Mouse (Mus musculus): ENCODE measurements at regions not wholly inside any gene's neighbourhood (a gene's known extent, or its start where the extent isn't known, plus 50 kb on each side); places are given as distances from the start of the nearest gene placed in this dataset.
A peak's percentile ranks its signal among the peaks of the same experiment; 100 is the strongest.

GRCm38 (mm10) chr4:26016071-26016470, 216.0 kb upstream of the Fut9 start:
- Histone ChIP-seq H3K27me3 (ENCODE audit: insufficient read depth, low read length) (no peaks in the 10 kb centered on the region), H3K4me2 (replicated peaks; ENCODE audit: low read depth, low read length) (no peak overlapping the region), H3K4me3 (ENCODE audit: low read length) (no peak overlapping the region), H3K36me3 (ENCODE audit: insufficient read depth, low read length) (no peaks in the 10 kb centered on the region), H3K9ac (replicated peaks; ENCODE audit: low read length) (no peak overlapping the region), H3K9me3 (ENCODE audit: low read length) (no peaks in the 10 kb centered on the region), H3K27ac (ENCODE audit: low read length) (no peak overlapping the region), H3K4me1 (ENCODE audit: insufficient read depth, low read length) (no peaks in the 10 kb centered on the region)
- ATAC-seq (ENCODE audit: low FRiP score, low TSS enrichment), result no peak
- WGBS, result 52% methylated on average over 5 of the region's 5 CpGs

GRCm38 (mm10) chr4:26000364-26000763, 200.3 kb upstream of the Fut9 start:
- ATAC-seq (ENCODE audit: low FRiP score, low TSS enrichment), result no peak
- H3K9ac ChIP-seq (replicated peaks; ENCODE audit: low read length), result no peak overlapping the region
- 69% methylated on average over 3 of the region's 3 CpGs for WGBS

GRCm38 (mm10) chr4:25998561-25998960, 198.5 kb upstream of the Fut9 start:
- no peaks in the 10 kb centered on the region for H3K9me3 ChIP-seq (ENCODE audit: low read length)
- no peaks in the 10 kb centered on the region for H3K4me1 ChIP-seq (ENCODE audit: insufficient read depth, low read length)
- H3K27me3 ChIP-seq (ENCODE audit: insufficient read depth, low read length), result no peaks in the 10 kb centered on the region
- H3K9ac ChIP-seq (replicated peaks; ENCODE audit: low read length), result no peak overlapping the region
- no peak overlapping the region for H3K4me2 ChIP-seq (replicated peaks; ENCODE audit: low read depth, low read length)
- H3K36me3 ChIP-seq (ENCODE audit: insufficient read depth, low read length), result no peaks in the 10 kb centered on the region
- ATAC-seq (ENCODE audit: low FRiP score, low TSS enrichment), result peak; percentile 69; the same call in 1 of the 2 replicates
- WGBS, result 79% methylated on average over 1 of the region's 1 CpGs
- H3K4me3 ChIP-seq (ENCODE audit: low read length), result no peak overlapping the region
- no peak overlapping the region for H3K27ac ChIP-seq (ENCODE audit: low read length)

More at GRCm38 (mm10) chr4:26000364-26000763, 200.3 kb upstream of the Fut9 start:
- Histone ChIP-seq H3K9me3 (ENCODE audit: low read length) (no peaks in the 10 kb centered on the region), H3K27ac (ENCODE audit: low read length) (no peak overlapping the region), H3K4me2 (replicated peaks; ENCODE audit: low read depth, low read length) (no peak overlapping the region), H3K36me3 (ENCODE audit: insufficient read depth, low read length) (no peaks in the 10 kb centered on the region), H3K4me1 (ENCODE audit: insufficient read depth, low read length) (no peaks in the 10 kb centered on the region), H3K4me3 (ENCODE audit: low read length) (no peak overlapping the region), H3K27me3 (ENCODE audit: insufficient read depth, low read length) (no peaks in the 10 kb centered on the region)

- H3K9me3 ChIP-seq (ENCODE audit: low read length), result no peaks in the 10 kb centered on the region
- no peak overlapping the region for H3K27ac ChIP-seq (ENCODE audit: low read length)
- no peak overlapping the region for H3K4me3 ChIP-seq (ENCODE audit: low read length)
- no peak overlapping the region for H3K9ac ChIP-seq (replicated peaks; ENCODE audit: low read length)
- no peaks in the 10 kb centered on the region for H3K4me1 ChIP-seq (ENCODE audit: insufficient read depth, low read length)
- 90% methylated on average over 2 of the region's 2 CpGs for WGBS
- ATAC-seq (ENCODE audit: low FRiP score, low TSS enrichment), result no peak
- H3K4me2 ChIP-seq (replicated peaks; ENCODE audit: low read depth, low read length), result no peak overlapping the region
- H3K36me3 ChIP-seq (ENCODE audit: insufficient read depth, low read length), result no peaks in the 10 kb centered on the region
- no peaks in the 10 kb centered on the region for H3K27me3 ChIP-seq (ENCODE audit: insufficient read depth, low read length)
These were observed 155.8 kb upstream of the Fut9 start for GRCm38 (mm10) chr4:25955696-25956348.

GRCm38 (mm10) chr4:25932546-25932945, 132.5 kb upstream of the Fut9 start:
- 87% methylated on average over 6 of the region's 6 CpGs for WGBS
- Histone ChIP-seq H3K4me1 (ENCODE audit: insufficient read depth, low read length) (no peaks in the 10 kb centered on the region), H3K9me3 (ENCODE audit: low read length) (no peaks in the 10 kb centered on the region), H3K4me2 (replicated peaks; ENCODE audit: low read depth, low read length) (no peak overlapping the region), H3K4me3 (ENCODE audit: low read length) (no peak overlapping the region), H3K36me3 (ENCODE audit: insufficient read depth, low read length) (no peaks in the 10 kb centered on the region), H3K27me3 (ENCODE audit: insufficient read depth, low read length) (no peaks in the 10 kb centered on the region), H3K9ac (replicated peaks; ENCODE audit: low read length) (no peak overlapping the region), H3K27ac (ENCODE audit: low read length) (no peak overlapping the region)
- no peak for ATAC-seq (ENCODE audit: low FRiP score, low TSS enrichment)

GRCm38 (mm10) chr4:25895381-25895980, 95.4 kb upstream of the Fut9 start:
- 68% methylated on average over 3 of the region's 3 CpGs for WGBS
- Histone ChIP-seq H3K9me3 (ENCODE audit: low read length) (no peaks in the 10 kb centered on the region), H3K27me3 (ENCODE audit: insufficient read depth, low read length) (no peaks in the 10 kb centered on the region), H3K27ac (ENCODE audit: low read length) (no peak overlapping the region), H3K4me3 (ENCODE audit: low read length) (no peak overlapping the region), H3K4me1 (ENCODE audit: insufficient read depth, low read length) (no peaks in the 10 kb centered on the region), H3K4me2 (replicated peaks; ENCODE audit: low read depth, low read length) (no peak overlapping the region), H3K36me3 (ENCODE audit: insufficient read depth, low read length) (no peaks in the 10 kb centered on the region), H3K9ac (replicated peaks; ENCODE audit: low read length) (no peak overlapping the region)
- ATAC-seq (ENCODE audit: low FRiP score, low TSS enrichment), result no peak

- 76% methylated on average over 3 of the region's 3 CpGs for WGBS
- Histone ChIP-seq H3K27ac (ENCODE audit: low read length) (no peak overlapping the region), H3K4me1 (ENCODE audit: insufficient read depth, low read length) (no peaks in the 10 kb centered on the region), H3K9me3 (ENCODE audit: low read length) (no peaks in the 10 kb centered on the region), H3K9ac (replicated peaks; ENCODE audit: low read length) (no peak overlapping the region), H3K27me3 (ENCODE audit: insufficient read depth, low read length) (no peaks in the 10 kb centered on the region), H3K36me3 (ENCODE audit: insufficient read depth, low read length) (no peaks in the 10 kb centered on the region), H3K4me3 (ENCODE audit: low read length) (no peak overlapping the region), H3K4me2 (replicated peaks; ENCODE audit: low read depth, low read length) (no peak overlapping the region)
- ATAC-seq (ENCODE audit: low FRiP score, low TSS enrichment), result no peak
These were observed 92.0 kb upstream of the Fut9 start for GRCm38 (mm10) chr4:25891888-25892661.

Data from kidney, embryonic 16.5 days (tissue).